Mouse (Mus musculus) myocyte (in vitro differentiated cells): ENCODE measurements around the gene Il6st. TPM values are rescaled to one million over a fixed set of nuclear protein-coding genes. Genes with fewer than 3 reads are reported as not detected.
A peak's percentile ranks its signal among the peaks of the same experiment; 100 is the strongest.

ENCODE experiments used
- H3K27me3 ChIP-seq: one replicate; pipeline ENCODE4 v1.6.1; 2011; ENCODE audit not compliant: control insufficient read depth, insufficient read depth, insufficient read length
- H3K36me3 ChIP-seq: one replicate; pipeline ENCODE4 v1.6.1; 2011; ENCODE audit not compliant: control insufficient read depth, insufficient read depth
- H3K4me2 ChIP-seq: one replicate; pipeline ENCODE4 v1.6.1; 2011; ENCODE audit warnings: low read depth, control low read depth
- H3K4me3 ChIP-seq: one replicate; pipeline ENCODE4 v1.5.1; 2011; ENCODE audit warnings: mild to moderate bottlenecking, control low read depth, moderate library complexity
- H3K79me2 ChIP-seq: one replicate; pipeline ENCODE4 v1.6.1; 2011; ENCODE audit not compliant: control insufficient read depth, insufficient read depth
- H3ac ChIP-seq: one replicate; pipeline ENCODE4 v1.6.1; 2011; ENCODE audit not compliant: control insufficient read depth, insufficient read length
- CEBPB ChIP-seq: IDR thresholded peaks from 2 replicates; pipeline ENCODE4 v1.6.1; 2011; ENCODE audit warnings: mild to moderate bottlenecking, moderate library complexity; ENCODE audit not compliant: poor library complexity, insufficient read depth, severe bottlenecking
- E2F4 ChIP-seq: IDR thresholded peaks from one replicate; pipeline ENCODE4 v1.6.1; 2011; ENCODE audit warnings: mild to moderate bottlenecking, control low read depth, moderate library complexity; ENCODE audit not compliant: insufficient read depth
- MAX ChIP-seq: IDR thresholded peaks from one replicate; pipeline ENCODE4 v1.6.1; 2011; ENCODE audit warnings: low read depth, mild to moderate bottlenecking, control low read depth
- MYOD1 ChIP-seq, 3 experiments: IDR thresholded peaks; one replicate each; pipeline ENCODE4 v1.6.1; 2011; ENCODE audit warnings: control low read depth in 2 of 3, low read depth in 2 of 3, mild to moderate bottlenecking in 2 of 3, moderate library complexity in 1 of 3; ENCODE audit not compliant: insufficient read length in 2 of 3, control insufficient read depth in 1 of 3
- MYOG ChIP-seq, 3 experiments: IDR thresholded peaks; one replicate each; pipeline ENCODE4 v1.6.1; 2011; ENCODE audit warnings: control low read depth in 2 of 3, low read depth in 2 of 3, mild to moderate bottlenecking in 2 of 3; ENCODE audit not compliant: insufficient read length in 2 of 3, control insufficient read depth in 1 of 3, insufficient read depth in 1 of 3
- POLR2A ChIP-seq: IDR thresholded peaks from one replicate; pipeline ENCODE4 v1.6.1; 2011; ENCODE audit warnings: low read depth, mild to moderate bottlenecking, control low read depth, moderate library complexity; ENCODE audit not compliant: insufficient read length
- POLR2AphosphoS2 ChIP-seq: IDR thresholded peaks from one replicate; pipeline ENCODE4 v1.6.1; 2011; ENCODE audit warnings: low read depth, control low read depth; ENCODE audit not compliant: insufficient read length
- REST ChIP-seq: IDR thresholded peaks from one replicate; pipeline ENCODE4 v1.6.1; 2011; ENCODE audit warnings: mild to moderate bottlenecking, control low read depth, moderate library complexity; ENCODE audit not compliant: insufficient read depth, insufficient read length
- SRF ChIP-seq: IDR thresholded peaks from one replicate; pipeline ENCODE4 v1.6.1; 2011; ENCODE audit warnings: low read depth; ENCODE audit not compliant: control insufficient read depth, insufficient read length
- TCF12 ChIP-seq: IDR thresholded peaks from one replicate; pipeline ENCODE4 v1.6.1; 2011; ENCODE audit warnings: mild to moderate bottlenecking, control low read depth; ENCODE audit not compliant: poor library complexity, insufficient read depth, severe bottlenecking
- TCF3 ChIP-seq: IDR thresholded peaks from one replicate; pipeline ENCODE4 v1.6.1; 2011; ENCODE audit warnings: low read depth, control low read depth; ENCODE audit not compliant: insufficient read length
- USF1 ChIP-seq: IDR thresholded peaks from one replicate; pipeline ENCODE4 v1.6.1; 2011; ENCODE audit warnings: low read depth, mild to moderate bottlenecking, control low read depth, moderate library complexity
- polyA plus RNA-seq: library from polyadenylated mRNA; unstranded; fragments of >200 nt; fragmentation: generic; extraction: Trizol; gene quantifications from one replicate; pipeline ENCODE4 v1.2.1, GENCODE M21; 2012; ENCODE audit warnings: missing spikeins

The Il6st gene
- polyA plus RNA-seq = 50.6 TPM

DNA sequence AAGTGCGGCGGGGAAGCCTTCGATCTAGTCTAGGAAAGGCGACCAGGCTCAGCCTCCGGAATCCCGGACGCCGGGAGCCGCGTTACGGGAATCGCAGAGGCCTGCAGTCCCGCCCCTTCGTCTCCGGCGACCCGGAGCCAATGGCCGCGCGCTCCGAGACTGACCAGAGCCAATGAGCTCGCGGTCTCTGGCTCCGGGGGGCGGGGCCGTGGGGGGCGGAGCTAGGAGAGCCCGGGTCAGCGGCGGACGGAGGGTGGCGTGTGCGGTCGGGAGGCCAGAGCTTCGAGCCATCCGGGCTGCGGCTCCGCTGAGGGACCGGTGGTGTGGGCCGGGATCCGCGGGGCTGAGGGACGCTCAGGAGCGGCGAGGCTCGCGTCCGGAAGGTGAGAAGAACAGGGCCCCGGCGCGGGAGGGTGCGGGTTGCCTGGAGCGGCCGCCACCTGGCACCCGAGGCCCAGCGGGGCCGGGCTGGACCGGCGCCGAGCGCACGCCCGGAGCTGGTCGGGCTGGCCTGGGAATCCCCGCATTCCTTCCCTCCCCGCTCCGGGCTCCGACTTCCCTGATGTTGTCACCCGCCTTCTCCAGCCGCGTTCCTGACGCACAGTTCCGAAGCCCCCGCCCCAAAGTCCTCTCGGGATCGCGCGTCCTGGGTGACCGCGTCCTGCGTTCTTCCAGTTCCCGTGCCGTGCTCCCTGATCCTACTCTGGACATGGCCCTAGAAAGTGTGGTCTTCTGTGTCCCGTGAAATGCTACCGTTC is at the start of gene Il6st:
Gene Il6st (plus strand): TSS at position 203 of the 758 bp plus-strand sequence.
- Histone ChIP-seq H3K27me3 (no peaks in the 10 kb centered on the region), H3K36me3 (peaks cover 4% of the 10 kb centered on the region), H3K79me2 (peaks cover 49% of the 10 kb centered on the region), H3K4me3 (peak within 1 kb of the TSS; percentile 69), H3K4me2 (peak within 1 kb of the TSS; percentile 78), H3ac (peak within 1 kb of the TSS; percentile 62)
- TF ChIP-seq USF1 = no peak
- peak; percentile 96 for TF ChIP-seq POLR2A
- TF ChIP-seq SRF = no peak
- peak; percentile 95 for TF ChIP-seq POLR2AphosphoS2
- no peak for TF ChIP-seq E2F4
- TF ChIP-seq MYOG (IDR thresholded peaks at IDR 0.05; ENCODE audit: control insufficient read depth in 1 of 3, insufficient read depth in 1 of 3, insufficient read length in 2 of 3, low read depth in 2 of 3) = peak in 1 of 3 experiments; percentile 45

DNA sequence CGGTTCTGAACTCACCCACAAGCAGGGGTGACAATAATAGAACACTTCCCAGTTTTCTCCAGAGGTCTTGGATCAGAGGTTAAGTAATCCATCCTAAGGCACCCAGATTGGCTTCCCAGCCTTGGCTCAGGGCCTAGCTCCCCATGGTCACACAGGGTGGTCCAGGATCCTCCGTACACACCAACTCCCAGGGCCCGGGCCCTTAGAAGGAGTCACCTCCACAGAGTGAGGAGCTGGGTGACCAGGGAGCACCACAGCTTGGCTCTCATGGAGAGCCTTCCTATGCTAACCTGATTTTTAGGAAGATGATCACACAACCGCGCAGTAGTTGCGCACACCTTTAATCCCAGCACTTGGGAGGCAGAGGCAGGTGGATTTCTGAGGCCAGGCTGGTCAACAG is 48.0 kb upstream of the Il6st start:
- Histone ChIP-seq H3K4me2 (peak overlapping the region; percentile 64), H3ac (no peak overlapping the region), H3K4me3 (no peak overlapping the region), H3K79me2 (no peaks in the 10 kb centered on the region), H3K27me3 (no peaks in the 10 kb centered on the region), H3K36me3 (no peaks in the 10 kb centered on the region)
- TF ChIP-seq REST = no peak
- TF ChIP-seq CEBPB = no peak
- no peak for TF ChIP-seq MAX
- no peak for TF ChIP-seq MYOD1 (IDR thresholded peaks at IDR 0.05; ENCODE audit: control insufficient read depth in 1 of 3, insufficient read length in 2 of 3, low read depth in 2 of 3)
- TF ChIP-seq POLR2AphosphoS2 = no peak
- no peak for TF ChIP-seq MYOG (IDR thresholded peaks at IDR 0.05; ENCODE audit: control insufficient read depth in 1 of 3, insufficient read depth in 1 of 3, insufficient read length in 2 of 3, low read depth in 2 of 3)
- TF ChIP-seq E2F4 = no peak
- no peak for TF ChIP-seq POLR2A
- TF ChIP-seq USF1 = no peak
- TF ChIP-seq TCF12 = no peak
- no peak for TF ChIP-seq TCF3
- TF ChIP-seq SRF = no peak

DNA sequence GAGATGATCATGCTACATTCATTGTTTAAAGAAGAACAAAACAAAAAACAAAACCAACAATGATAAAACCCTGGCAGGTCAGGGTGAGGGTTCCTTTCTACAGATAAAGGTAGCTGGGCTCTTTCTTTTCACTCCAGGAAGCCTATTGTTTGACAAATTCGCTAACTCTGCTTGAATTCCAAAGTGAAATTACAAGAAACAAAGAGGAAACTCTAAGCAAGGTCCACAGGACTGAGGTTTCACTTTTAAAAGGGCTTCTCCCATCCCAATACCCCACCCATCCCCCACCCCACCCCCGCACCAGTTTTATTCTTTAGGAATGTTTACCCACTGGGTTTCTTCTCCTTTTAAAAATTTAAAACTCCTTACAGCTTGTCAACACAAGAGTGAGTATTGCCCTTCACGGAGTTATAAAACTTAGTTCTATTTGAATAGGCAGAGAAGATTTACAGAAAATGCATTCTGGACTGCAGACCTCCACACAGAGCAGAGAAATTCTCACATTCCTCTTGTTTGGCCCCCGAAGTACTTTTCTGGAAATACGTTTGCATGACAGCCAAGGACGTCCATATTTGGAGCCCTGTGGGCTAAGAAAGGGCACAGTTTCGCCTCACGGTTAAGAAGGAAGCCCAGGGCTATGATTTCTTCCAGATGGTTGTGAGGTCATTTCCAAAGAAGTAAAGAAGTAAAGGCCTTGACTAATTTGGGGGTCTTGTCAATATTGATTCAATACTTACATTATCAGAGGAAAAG is 47.3 kb upstream of the Il6st start:
- no peaks in the 10 kb centered on the region for H3K36me3 ChIP-seq
- H3K4me3 ChIP-seq = no peak overlapping the region
- no peaks in the 10 kb centered on the region for H3K79me2 ChIP-seq
- TF ChIP-seq CEBPB (no peak), POLR2A (no peak), MYOD1 (IDR thresholded peaks at IDR 0.05; ENCODE audit: control insufficient read depth in 1 of 3, insufficient read length in 2 of 3, low read depth in 2 of 3) (no peak), POLR2AphosphoS2 (no peak), SRF (no peak), USF1 (no peak)
- H3K27me3 ChIP-seq = no peaks in the 10 kb centered on the region
- peak overlapping the region; percentile 64 for H3K4me2 ChIP-seq
- no peak overlapping the region for H3ac ChIP-seq

DNA sequence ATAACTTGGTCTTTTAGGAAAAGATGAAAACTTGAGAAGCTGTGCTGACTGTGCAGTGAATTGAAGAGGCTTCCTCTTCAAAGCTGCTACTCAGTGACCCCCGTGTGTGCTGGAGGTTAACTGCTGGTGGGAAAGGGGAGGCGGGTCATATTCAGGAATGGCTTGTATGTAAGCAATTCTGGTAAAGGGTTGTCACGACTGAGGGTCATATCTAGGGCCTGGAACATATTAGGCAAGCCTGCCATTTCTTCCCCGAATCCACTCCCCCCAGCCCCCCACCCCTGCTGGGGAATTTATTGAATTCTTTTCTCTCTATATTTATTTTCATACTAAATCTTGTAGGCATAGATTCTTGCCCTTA is 46.7 kb upstream of the Il6st start:
- no peak overlapping the region for H3K4me3 ChIP-seq
- peak overlapping the region; percentile 64 for H3K4me2 ChIP-seq
- H3K36me3 ChIP-seq = no peaks in the 10 kb centered on the region
- H3K79me2 ChIP-seq = no peaks in the 10 kb centered on the region
- H3ac ChIP-seq = no peak overlapping the region
- TF ChIP-seq TCF12 (no peak), CEBPB (no peak), POLR2A (no peak), USF1 (no peak), REST (no peak), MAX (no peak)
- no peaks in the 10 kb centered on the region for H3K27me3 ChIP-seq

DNA sequence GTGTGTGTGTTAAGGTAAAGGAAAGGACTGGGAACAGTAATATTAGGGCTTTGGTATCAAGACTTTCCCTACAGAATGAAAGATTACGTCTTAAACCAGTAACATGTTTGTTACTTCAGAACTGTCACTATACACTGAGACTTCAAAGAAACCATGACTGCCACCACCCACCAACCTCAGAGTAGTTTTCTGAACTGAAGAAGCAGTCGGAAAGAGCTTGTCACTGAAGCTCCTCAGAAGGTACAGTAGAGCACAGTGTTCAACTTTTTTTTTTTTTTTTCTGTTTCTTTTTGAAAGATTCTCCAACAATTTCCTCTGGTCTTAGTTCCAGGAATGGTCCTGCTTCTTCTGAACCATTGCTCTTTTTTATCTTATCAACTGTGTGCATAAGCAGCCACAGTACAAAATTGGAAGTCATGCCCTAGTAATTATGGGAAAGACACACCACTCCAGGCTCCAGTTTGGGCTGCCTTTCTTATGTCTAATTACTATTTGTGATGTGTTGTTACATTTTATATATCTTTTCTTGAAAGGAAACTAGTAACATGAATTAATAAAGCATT is 45.9 kb upstream of the Il6st start:
- no peak overlapping the region for H3K4me3 ChIP-seq
- H3K36me3 ChIP-seq = no peaks in the 10 kb centered on the region
- TF ChIP-seq TCF3 = no peak
- TF ChIP-seq CEBPB = no peak
- no peak for TF ChIP-seq POLR2A
- TF ChIP-seq MYOG (IDR thresholded peaks at IDR 0.05; ENCODE audit: control insufficient read depth in 1 of 3, insufficient read depth in 1 of 3, insufficient read length in 2 of 3, low read depth in 2 of 3) = no peak
- no peak for TF ChIP-seq USF1
- TF ChIP-seq SRF = no peak
- no peak for TF ChIP-seq POLR2AphosphoS2
- TF ChIP-seq MYOD1 (IDR thresholded peaks at IDR 0.05; ENCODE audit: control insufficient read depth in 1 of 3, insufficient read length in 2 of 3, low read depth in 2 of 3) = no peak
- TF ChIP-seq MAX = no peak
- TF ChIP-seq REST = no peak
- TF ChIP-seq TCF12 = no peak
- no peak for TF ChIP-seq E2F4
- no peak overlapping the region for H3ac ChIP-seq
- no peaks in the 10 kb centered on the region for H3K27me3 ChIP-seq
- H3K4me2 ChIP-seq = no peak overlapping the region
- H3K79me2 ChIP-seq = no peaks in the 10 kb centered on the region
